ENCODE assay signal across 9 mouse cellular contexts in genomic region chr4:141976163-141976562, GRCm38 (mm10). TPM values are rescaled to one million over a fixed set of nuclear protein-coding genes. Genes with fewer than 3 reads are reported as not detected.
DNase-seq lines count a peak whose midpoint lies in the region; ATAC-seq and TF ChIP-seq lines count a peak whose summit lies in the region.
"Had no signal": no experiment of that assay in that cellular context is flagged by ENCODE, and none has a peak within 500 bp of the region (broad histone marks: within the 10 kb centered on the region; RNA-seq: fewer than 3 reads in every experiment).

No protein-coding gene starts in this region.

- 49% methylated on average over 4 of the region's 4 CpGs for WGBS in cerebellum, adult 2 months
- WGBS in hindbrain, postnatal 0 days, result 58% methylated on average over 4 of the region's 4 CpGs
- 36% methylated on average over 4 of the region's 4 CpGs for WGBS in lung, embryonic 16.5 days

- no peak overlapping the region for H3K4me3 ChIP-seq in cerebellum, adult 2 months (replicated peaks; ENCODE audit: insufficient read depth, low read depth, low read length)
- no peak overlapping the region for H3K4me3 ChIP-seq in hindbrain, postnatal 0 days (ENCODE audit: low read length)
- H3K4me3 ChIP-seq in lung, embryonic 16.5 days (ENCODE audit: low read length), result no peak overlapping the region

- DNase-seq in cerebellum, adult 2 months, result peak; percentile 29 to 34
- no peak for DNase-seq in cerebellum, adult 9-10 months
- DNase-seq in layer of hippocampus, adult 9-11 months, result peak; percentile 38
- no peak for DNase-seq in layer of hippocampus, adult 8-10 months (ENCODE audit: low spot score in 2 of 2)
- peak; percentile 64 for DNase-seq in ZHBTc4 (ENCODE audit: low read depth, low spot score)
- peak; percentile 68 for DNase-seq in hindbrain, postnatal 0 days (ENCODE audit: low spot score)
- DNase-seq in ovary, postnatal 36 days (ENCODE audit: low spot score), result no peak

- H3K4me2 ChIP-seq in hindbrain, postnatal 0 days (ENCODE audit: low read depth, low read length), result no peak overlapping the region
- no peak overlapping the region for H3K4me2 ChIP-seq in lung, embryonic 16.5 days (ENCODE audit: low read depth, low read length)

- H3K9ac ChIP-seq in hindbrain, postnatal 0 days (replicated peaks; ENCODE audit: low read length), result no peak overlapping the region
- H3K9ac ChIP-seq in lung, embryonic 16.5 days (ENCODE audit: low read length), result no peak overlapping the region

- no peak for TF ChIP-seq POLR2A in cerebellum, adult 2 months (IDR thresholded peaks at IDR 0.05; ENCODE audit: borderline replicate concordance, insufficient read depth, low read length)

- ATAC-seq in hindbrain, postnatal 0 days, result no peak
- peak; percentile 20; the same call in 1 of the 2 replicates for ATAC-seq in lung, embryonic 16.5 days (ENCODE audit: low read depth)

- no peaks in the 10 kb centered on the region for H3K4me1 ChIP-seq in cerebellum, adult 2 months (ENCODE audit: control insufficient read depth, insufficient read depth, low read length)
- H3K4me1 ChIP-seq in hindbrain, postnatal 0 days (ENCODE audit: insufficient read depth, low read length), result no peaks in the 10 kb centered on the region
- H3K4me1 ChIP-seq in lung, embryonic 16.5 days (replicated peaks; ENCODE audit: control insufficient read depth, insufficient read depth, low read length), result no peaks in the 10 kb centered on the region

- no peaks in the 10 kb centered on the region for H3K27me3 ChIP-seq in cerebellum, adult 2 months (ENCODE audit: control insufficient read depth, insufficient read depth, low read length)
- H3K27me3 ChIP-seq in hindbrain, postnatal 0 days (ENCODE audit: insufficient read depth, low read length), result no peaks in the 10 kb centered on the region
- no peaks in the 10 kb centered on the region for H3K27me3 ChIP-seq in lung, embryonic 16.5 days (ENCODE audit: control insufficient read depth, insufficient read depth, low read depth, low read length)

- peak; percentile 79 for TF ChIP-seq CTCF in cerebellum, adult 2 months (IDR thresholded peaks at IDR 0.05; ENCODE audit: borderline replicate concordance, insufficient read depth, low read depth, low read length)
- TF ChIP-seq CTCF in hindbrain, postnatal 0 days (IDR thresholded peaks at IDR 0.05; ENCODE audit: low read depth), result peak; percentile 78

- H3K9me3 ChIP-seq in hindbrain, postnatal 0 days (ENCODE audit: low read length), result no peaks in the 10 kb centered on the region
- H3K9me3 ChIP-seq in lung, embryonic 16.5 days (ENCODE audit: control insufficient read depth, low read length), result no peaks in the 10 kb centered on the region

- no peak overlapping the region for H3K27ac ChIP-seq in cerebellum, adult 2 months (ENCODE audit: insufficient read depth, low read length)
- no peak overlapping the region for H3K27ac ChIP-seq in hindbrain, postnatal 0 days
- H3K27ac ChIP-seq in lung, embryonic 16.5 days (ENCODE audit: low read length), result no peak overlapping the region

- H3K36me3 ChIP-seq in hindbrain, postnatal 0 days (ENCODE audit: insufficient read depth, low read length), result no peaks in the 10 kb centered on the region
- H3K36me3 ChIP-seq in lung, embryonic 16.5 days (ENCODE audit: control insufficient read depth, insufficient read depth, low read length), result no peaks in the 10 kb centered on the region
- H3K36me3 ChIP-seq: G1E had no signal

RNA-seq across cellular contexts. Expression of gene Fhad1, which starts 38.7 kb away (rescaled TPM):
- 2.1 and 3.4 TPM in 2 replicates for polyA plus RNA-seq in cerebellum, adult 2 months (2012; rRNA removed)
- total RNA-seq in layer of hippocampus, adult 8-10 months (2022), result 10 to 100 TPM in 1 of 4 experiments, 1 to 10 TPM in 3; 6.9 to 10.4 (median 9.0) TPM
- 2.0 and 16.9 TPM in 2 replicates for total RNA-seq in hindbrain, postnatal 0 days (2014; rRNA removed)
- polyA plus RNA-seq in hindbrain, postnatal 0 days (2015; fragmentation: Nextera tagmentation; extraction: Ambion mirVana), result 5.8 and 7.5 TPM in 2 replicates
- polyA plus RNA-seq in lung, embryonic 16.5 days (2015; fragmentation: Nextera tagmentation; extraction: Ambion mirVana), result 3.2 and 3.3 TPM in 2 replicates
- polyA plus RNA-seq: G1E had no signal

Comparison
In these comparisons a context has a peak if more than half of its experiments do, and no peak if none do; other contexts are left out.
1. DNase-seq: peak in cerebellum, adult 2 months (2 of 2), layer of hippocampus, adult 9-11 months (single experiment), ZHBTc4 (single experiment) and hindbrain, postnatal 0 days (single experiment); none in cerebellum, adult 9-10 months (single experiment), layer of hippocampus, adult 8-10 months (0 of 2) and ovary, postnatal 36 days (single experiment).